Mouse (Mus musculus): Measurements from ENCODE around the gene Leng1.

- no peak for TF ChIP-seq TCF12 (IDR thresholded peaks at IDR 0.05; ENCODE audit: insufficient read depth, poor library complexity, severe bottlenecking)
- TF ChIP-seq POLR2A (IDR thresholded peaks at IDR 0.05; ENCODE audit: insufficient read length, low read depth): peak; percentile 72
- TF ChIP-seq MAX (IDR thresholded peaks at IDR 0.05; ENCODE audit: low read depth): no peak
- no peak for TF ChIP-seq REST (IDR thresholded peaks at IDR 0.05; ENCODE audit: insufficient read depth, insufficient read length)
- no peak for TF ChIP-seq MYOG (IDR thresholded peaks at IDR 0.05; ENCODE audit: control insufficient read depth in 1 of 3, insufficient read depth in 1 of 3, insufficient read length in 2 of 3, low read depth in 2 of 3)
- TF ChIP-seq MYOD1 (IDR thresholded peaks at IDR 0.05; ENCODE audit: control insufficient read depth in 1 of 3, insufficient read length in 2 of 3, low read depth in 2 of 3): no peak
- TF ChIP-seq E2F4 (IDR thresholded peaks at IDR 0.05; ENCODE audit: insufficient read depth): peak; percentile 31
- no peak for TF ChIP-seq USF1 (IDR thresholded peaks at IDR 0.05; ENCODE audit: low read depth)
- TF ChIP-seq POLR2AphosphoS2 (IDR thresholded peaks at IDR 0.05; ENCODE audit: insufficient read length, low read depth): peak; percentile 89
- no peak for TF ChIP-seq SRF (IDR thresholded peaks at IDR 0.05; ENCODE audit: control insufficient read depth, insufficient read length, low read depth)
These were observed 27.6 kb upstream of the Leng1 start, which contains the start of gene Mboat7 for GRCm38 (mm10) chr7:3692987-3693808.
